Mouse (Mus musculus) heart, postnatal 10 days (tissue): ENCODE measurements around the gene Ppp1ca. TPM values are rescaled to one million over a fixed set of nuclear protein-coding genes. Genes with fewer than 3 reads are reported as not detected.

Source experiments
- DNase-seq, 2 experiments: peaks; one replicate each; pipeline ENCODE4 v3.0.0; 2021
- intact Hi-C: fragments of 180-260 bp; cut with DNase I; formaldehyde crosslinking; loops from one replicate; pipeline ENCODE4 v1.15.1; 2025
- total RNA-seq, 2 experiments: library from RNA; stranded (reverse); gene quantifications; 2 replicates each; pipeline ENCODE4 v1.2.3; 2021

Gene Ppp1ca
- total RNA-seq, 2 experiments from 2014 or later = 420 to 454 TPM

DNA sequence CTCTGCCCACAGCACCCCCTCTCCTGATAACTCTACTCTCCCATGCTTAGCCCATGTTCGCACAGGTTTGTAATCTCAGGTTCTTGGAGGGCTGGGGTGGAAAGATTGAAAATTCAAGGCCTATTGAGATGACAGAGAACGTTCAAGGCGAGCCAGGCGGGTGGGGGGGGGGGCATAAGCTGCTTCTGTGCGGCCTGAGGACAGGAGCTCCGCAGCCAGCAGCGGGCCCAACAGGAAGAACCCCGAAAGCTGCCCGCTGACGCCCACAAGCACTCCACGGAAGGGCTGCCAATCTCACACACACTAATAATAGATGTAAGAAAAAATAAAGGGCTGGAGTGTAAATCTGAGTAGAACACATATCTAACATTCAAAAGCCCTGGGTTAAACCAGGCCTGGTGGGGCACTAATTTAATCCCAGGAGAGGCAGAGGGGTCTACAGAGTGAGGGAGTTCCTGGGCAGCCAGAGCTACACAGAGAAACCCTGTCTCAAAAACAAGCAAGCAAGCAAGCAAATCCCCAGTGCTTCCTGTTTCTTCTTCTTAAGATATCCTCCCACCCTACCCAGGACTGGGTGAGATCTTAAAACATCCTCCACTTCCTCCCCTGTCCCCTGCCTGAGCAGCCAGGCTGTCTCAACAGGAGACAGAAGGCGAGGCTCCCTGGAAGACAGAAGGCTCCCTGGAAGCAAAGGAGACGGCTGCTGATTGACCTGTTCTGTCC is 11.9 kb downstream of the Ppp1ca start:
- intact Hi-C loops = loop anchor here (2.0 kb wide), 1 partner anchor 105 kb away; the partner anchor contains the start of gene Pitpnm1
- DNase-seq = peak in 1 of 2 experiments; percentile 24

DNA sequence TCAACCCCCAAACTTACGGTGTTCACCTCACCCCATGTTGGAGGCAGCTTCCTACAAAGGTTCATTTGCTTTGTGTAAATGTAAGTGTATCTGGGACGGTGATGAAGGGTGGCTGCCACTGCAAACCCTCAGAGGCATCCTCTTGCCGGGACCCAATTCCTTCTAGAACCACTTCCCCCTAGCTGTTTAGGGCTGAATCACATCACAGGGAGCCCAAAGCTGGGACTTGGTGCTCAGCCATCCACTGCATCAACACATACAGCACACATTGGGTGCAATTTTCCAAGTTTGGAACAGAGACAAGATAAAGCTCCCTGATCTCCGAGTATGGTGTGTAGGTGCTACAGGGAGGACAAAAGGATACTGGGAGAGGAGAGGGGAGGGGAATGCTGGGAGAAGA is 13.0 kb downstream of the Ppp1ca start:
- intact Hi-C loops = loop anchor here (5.0 kb wide), 1 partner anchor 102 kb away; the partner anchor contains the start of gene Grk2
- peak in 1 of 2 experiments; percentile 9 for DNase-seq

DNA sequence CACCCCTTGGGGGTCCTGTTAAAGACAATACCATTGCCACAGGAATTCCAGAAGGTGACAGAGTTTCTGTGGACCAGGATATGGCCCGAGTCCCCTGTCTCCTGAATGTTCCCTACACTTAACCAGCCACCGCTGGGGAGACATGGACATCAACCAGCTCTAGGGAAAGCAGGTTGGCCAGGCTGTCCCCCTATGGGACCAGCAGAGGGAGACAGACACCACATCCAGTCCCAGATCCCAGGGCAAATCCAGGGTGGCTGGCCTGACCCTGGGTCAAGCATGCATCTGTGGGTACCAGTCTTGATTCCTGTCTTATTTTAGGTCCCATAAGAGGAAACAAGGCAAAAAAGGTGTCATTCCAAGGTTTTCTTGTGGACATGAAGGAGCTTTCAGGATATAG is 15.1 kb downstream of the Ppp1ca start:
- intact Hi-C loops = loop anchor here (1.0 to 5.0 kb wide), 2 partner anchors 21 to 100 kb away; partner anchors contain the start of gene Grk2
- peak; percentile 81 to 85 for DNase-seq

DNA sequence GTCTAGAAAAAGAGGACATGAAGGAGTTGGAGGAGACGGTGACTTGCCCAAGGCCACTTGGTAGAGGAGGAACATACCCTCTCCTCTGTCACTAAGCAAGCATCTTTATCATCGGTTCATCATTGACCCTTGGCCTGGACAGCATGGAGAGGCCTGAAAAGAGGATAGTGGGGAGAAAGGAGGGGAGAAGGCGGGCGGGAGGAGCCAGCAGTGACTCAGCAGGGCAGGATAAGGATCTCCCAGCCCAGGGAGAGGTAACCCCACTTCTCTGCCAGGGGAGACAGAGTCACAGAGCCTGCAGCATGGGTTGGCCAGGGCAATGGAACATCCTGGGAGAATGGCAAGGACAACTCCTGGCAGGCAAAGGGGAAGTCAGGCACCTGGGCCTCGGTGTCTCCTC is 16.7 kb downstream of the Ppp1ca start:
- intact Hi-C loops = loop anchor here (5.0 kb wide), 1 partner anchor 99 kb away; the partner anchor contains the start of gene Grk2
- DNase-seq = no peak

DNA sequence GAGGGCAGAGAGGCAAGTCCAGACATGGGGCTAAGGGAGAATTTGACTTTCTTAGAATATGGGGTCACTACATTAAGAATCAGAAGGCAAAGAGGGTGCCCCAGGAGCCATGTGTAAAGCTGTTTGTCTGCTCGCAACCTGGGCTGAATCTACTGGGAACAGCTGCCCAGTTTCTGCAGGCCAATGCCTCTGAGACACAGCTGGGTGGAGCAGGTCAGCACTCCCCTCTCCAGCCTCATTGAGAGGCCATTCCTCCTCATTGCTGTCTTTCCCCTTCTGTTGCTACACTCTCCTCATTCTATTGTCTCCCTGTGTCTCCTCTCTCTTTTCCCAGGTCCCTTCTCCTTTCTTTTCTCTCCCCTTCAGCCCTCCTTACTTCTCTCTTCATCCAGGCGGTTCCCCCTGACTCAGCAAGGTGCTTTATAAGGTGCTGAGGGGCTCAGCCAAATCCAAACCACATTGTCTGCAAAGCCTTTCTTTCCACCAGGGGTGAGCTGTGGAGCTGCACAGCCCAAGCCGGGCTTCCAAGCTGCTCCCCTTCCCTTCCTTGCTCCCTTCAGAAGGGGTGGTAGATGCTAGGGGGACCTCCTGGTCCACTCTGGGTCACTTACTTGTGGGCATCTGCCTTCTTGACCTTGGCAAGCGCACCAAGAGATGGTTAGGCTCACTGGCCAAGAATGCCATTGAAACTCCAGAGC is 20.2 kb downstream of the Ppp1ca start:
- intact Hi-C loops = no loop called here

DNA sequence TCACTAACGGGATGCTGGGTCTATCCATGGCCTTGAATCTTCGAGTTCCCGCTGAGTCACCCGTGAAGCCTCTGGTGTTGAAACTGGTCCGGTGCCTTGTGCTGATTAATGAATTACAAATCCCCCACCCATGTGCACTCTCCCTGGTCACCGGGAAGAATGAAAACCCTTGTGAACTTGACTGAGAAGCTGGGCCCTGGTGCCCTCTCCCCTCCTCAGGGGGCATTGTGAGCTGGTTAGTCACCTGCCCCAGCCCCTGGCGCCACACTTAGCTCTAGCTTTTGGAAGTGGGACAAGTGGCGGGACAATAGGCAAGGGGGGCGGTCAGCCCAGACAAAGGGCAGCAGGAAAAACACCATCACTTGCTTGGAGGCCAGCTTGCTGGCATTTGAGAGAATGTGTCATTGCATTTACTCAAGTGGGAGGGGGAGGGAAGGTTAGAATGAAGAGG is 21.7 kb downstream of the Ppp1ca start:
- intact Hi-C loops = no loop called here
- DNase-seq = peak in 1 of 2 experiments; percentile 47

More for the DNA sequence above, 20.2 kb downstream of the Ppp1ca start:
- DNase-seq = no peak

DNA sequence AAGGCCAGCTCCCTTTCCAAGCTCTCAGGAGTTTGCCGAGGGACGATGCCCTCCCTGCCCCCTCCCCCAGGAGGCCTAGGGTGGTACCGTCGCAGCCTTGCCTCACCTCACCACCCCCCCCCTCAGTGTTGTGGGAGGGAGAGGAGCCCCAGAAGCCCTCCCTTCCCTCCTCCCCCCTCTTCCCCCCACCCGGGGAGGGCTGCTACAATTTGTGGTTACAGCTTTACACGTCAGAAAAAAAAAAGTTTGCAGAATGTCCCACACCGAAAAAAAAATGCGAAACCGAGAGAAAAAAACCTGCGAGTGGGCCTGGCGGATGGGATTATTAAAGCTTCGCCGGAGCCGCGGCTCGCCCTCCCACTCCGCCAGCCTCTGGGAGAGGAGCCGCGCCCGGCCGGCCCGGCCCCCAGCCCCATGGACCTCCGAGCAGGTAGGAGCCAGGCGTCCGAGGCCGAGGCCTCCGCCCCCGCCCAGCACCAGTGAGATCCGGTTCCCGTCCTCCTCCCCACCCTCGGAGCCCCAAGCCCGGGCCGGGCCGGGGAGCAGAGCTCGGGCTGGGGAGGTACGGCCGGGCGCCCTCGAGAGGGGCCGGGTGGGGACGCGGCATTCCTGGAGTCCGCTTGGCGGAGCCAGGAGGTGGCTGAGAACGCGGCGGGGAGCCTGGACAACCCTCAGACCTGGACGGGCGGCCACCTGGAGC is 22.4 kb downstream of the Ppp1ca start, which contains the start of the genes Clcf1 and AC109138.7:
Clcf1 (plus strand) TSS at position 168 of the 700 bp plus-strand sequence.
AC109138.7 (plus strand) TSS at position 287 of the 700 bp plus-strand sequence.
- intact Hi-C loops = no loop called here
- DNase-seq = peak; percentile 55 to 63

DNA sequence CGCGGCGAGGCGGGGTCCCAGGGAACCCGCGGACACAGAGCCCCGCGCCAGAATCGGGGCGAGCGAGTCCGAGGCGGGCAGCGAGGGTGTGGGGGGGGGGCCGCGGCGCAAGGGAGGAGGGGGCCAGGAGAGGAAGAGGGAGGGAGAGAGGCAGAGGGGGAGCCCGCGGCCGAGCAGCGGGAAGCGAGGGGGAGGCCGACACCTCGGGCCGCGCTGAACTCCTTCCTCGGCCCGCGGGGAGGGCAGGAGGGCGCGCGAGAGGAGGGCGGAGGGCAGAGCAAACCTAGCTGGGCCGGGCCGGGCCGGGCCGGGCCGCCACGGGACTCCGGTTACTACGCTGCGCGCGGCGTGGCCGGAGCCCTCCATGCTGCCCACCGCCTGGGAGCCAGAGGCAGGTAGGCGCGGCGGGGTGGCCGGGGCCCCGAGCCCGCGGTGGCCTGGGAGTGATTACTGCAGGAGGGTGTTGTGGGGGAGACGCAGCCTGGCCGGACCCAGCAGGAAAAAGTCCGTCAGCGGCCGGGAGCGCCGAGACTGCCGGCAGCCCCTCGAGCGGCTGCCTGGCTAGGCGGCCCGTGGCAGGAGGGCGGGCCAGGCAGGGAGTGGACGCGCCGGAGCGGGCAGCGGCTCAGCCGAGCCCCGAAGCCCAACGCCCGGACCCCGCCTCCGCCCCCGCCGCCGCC is 23.0 kb downstream of the Ppp1ca start:
- intact Hi-C loops = no loop called here

DNA sequence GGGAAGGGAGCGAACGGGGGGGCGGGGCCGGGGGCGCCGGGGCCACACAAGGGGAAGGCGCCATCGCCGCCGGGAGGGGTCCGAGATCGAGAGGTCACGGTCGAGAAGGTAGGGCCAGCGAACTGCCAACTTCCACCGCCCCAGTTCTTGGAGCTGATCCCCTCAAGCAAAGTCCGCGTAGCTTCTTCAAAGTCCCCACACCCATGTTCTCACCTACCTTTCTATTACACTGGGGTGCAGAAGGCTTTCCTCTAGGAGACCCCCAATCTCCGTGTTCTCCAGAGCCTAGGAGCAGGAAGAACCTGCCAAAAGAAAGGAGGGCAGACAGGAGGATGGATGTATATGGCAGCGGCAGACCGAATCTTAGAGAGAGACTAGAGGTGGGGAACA is 23.6 kb downstream of the Ppp1ca start:
- DNase-seq = no peak
- intact Hi-C loops = no loop called here

More for the DNA sequence above, 23.0 kb downstream of the Ppp1ca start:
- DNase-seq = peak; percentile 46 to 49

DNA sequence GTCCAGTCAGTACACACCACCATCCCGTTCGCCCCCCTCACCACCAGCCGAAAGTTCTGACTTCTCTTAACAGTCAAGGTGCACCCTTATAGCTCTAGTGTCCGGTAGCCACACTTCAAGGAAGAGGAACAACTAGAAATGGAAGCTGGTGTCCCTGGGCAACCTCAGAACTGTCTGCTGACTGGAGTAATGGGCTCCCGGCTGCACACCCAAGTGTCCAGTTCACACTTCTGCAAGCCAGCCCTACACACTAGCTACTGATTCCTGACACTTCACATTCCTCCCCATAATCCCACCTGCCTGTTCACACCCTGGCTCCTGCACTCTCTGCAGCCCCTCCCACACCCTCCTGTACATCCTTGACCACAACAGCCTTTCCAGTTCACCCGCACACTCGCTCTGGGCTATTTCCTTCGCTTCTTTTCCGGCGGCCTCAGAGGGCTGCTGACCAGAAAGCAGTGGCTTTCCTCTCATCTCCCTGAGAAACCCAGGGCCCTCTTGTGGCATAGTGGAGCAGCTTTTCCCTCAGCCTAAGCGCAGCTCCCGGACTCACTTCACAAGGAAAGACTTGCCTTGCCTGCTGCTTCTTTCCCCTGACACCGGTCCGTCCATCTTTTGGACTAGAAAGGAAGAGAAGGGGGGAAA is 24.3 kb downstream of the Ppp1ca start:
- peak; percentile 61 to 67 for DNase-seq
- intact Hi-C loops = no loop called here

DNA sequence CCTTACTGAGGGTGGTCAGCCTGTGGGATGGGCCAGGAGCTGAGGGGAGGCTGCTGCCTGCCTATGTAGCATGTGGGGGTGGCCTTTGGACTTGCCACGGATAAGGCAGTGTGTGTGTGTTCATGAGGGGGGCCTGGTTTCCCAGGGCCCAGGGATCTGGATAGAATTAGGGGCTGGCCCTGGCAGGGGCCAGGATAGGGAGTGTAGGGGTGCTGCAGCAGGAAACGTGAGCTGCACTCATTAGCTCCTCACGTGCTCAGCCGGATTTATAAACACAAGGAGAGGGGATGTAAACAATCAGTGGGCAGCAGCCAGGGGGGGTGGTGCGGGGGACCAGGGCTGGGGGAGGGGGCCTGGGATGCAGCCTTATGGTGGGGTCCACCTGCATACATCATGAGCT is 25.3 kb downstream of the Ppp1ca start:
- intact Hi-C loops = no loop called here
- DNase-seq = no peak

DNA sequence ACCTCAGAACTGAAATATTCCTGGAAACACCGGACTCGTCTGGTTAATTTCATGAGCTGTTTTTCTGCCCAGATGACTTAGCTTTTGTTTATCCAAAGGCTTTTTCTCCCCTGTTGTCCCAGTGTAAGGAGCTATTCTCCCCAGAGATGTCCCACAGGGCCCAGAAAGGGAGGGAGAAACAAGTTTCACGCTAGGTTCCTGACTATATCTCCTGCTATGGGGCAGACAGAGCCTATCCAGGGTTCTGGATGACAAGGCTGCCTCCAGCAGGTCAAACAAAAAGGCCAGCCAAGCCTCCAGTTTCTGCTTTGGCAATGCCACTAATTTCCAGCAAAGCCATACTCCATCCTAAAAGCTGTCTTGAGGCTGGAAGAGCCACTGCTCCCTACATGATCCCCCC is 26.0 kb downstream of the Ppp1ca start:
- intact Hi-C loops = no loop called here
- DNase-seq = no peak

DNA sequence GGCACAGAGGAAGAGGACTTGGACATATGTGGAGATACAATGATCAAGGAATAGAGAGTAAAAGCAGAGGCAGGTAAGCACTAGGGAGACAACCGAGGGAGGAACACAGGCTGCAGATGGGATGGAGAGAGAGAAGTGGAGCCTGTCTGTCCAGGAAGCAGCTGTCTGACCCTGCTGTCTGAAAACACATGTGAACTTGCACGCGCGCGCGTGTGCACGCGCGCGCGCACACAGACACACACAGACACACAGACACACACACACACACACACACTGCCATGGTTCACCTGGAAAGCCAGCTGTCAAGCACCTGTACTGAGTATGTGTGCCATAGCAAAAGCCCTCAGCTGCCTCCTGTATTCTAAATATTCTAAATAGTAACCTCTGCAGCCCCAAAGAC is 26.4 kb downstream of the Ppp1ca start:
- intact Hi-C loops = no loop called here
- no peak for DNase-seq

DNA sequence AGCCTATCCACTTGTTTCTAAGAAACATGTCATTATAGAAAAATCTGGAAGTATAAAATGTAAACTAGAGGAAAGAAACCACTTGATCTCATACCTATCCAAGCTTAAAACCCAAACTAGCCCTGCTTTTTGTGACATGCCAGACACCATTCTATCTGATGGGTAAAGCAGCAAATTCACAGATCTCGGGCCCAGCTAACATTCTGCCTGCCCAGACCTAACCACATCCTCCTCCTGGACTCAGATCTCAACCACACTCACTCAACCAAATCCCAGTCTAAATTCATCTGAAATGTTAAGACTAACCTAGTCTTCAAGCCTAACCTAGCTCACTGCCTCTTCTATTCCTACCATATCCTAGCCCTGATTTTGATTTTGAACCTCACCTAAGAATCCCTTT is 26.9 kb downstream of the Ppp1ca start:
- no peak for DNase-seq
- intact Hi-C loops = no loop called here

DNA sequence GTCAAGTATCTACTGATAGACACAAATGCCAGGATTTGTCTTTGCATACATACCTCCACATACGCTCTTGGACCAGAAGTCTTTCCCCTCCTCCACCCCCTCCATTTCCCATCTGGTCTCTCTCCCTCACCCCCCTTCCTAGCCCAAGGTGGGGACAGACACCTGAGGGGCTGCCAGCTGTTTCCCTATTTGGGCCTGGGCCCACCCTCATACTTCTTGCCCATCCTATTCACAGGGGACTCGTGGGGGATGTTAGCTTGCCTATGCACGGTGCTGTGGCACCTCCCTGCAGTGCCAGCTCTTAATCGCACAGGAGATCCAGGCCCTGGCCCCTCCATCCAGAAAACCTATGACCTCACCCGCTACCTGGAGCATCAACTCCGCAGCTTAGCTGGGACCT is 28.1 kb downstream of the Ppp1ca start:
- intact Hi-C loops = no loop called here
- no peak for DNase-seq

DNA sequence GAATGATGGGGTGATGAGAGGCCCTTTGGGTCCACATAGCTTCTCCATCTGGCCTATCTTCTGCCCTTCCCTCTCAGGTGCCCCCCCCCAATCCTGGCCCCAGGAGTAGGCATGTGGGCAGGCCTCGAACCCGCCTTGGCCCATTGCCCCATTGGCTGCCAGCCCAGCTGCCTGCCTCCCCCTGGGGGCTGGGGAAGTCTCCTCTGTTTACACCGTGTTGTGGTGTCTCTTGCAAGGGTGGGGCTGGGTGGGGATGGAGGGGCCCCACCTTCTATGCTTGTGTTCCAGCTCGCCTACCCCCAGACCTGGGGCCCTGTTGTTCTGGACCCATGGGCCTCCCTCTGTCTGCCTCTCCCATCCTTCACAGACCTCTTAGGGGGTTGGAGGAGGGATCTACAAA is 28.6 kb downstream of the Ppp1ca start:
- intact Hi-C loops = no loop called here
- DNase-seq = peak in 1 of 2 experiments; percentile 10

DNA sequence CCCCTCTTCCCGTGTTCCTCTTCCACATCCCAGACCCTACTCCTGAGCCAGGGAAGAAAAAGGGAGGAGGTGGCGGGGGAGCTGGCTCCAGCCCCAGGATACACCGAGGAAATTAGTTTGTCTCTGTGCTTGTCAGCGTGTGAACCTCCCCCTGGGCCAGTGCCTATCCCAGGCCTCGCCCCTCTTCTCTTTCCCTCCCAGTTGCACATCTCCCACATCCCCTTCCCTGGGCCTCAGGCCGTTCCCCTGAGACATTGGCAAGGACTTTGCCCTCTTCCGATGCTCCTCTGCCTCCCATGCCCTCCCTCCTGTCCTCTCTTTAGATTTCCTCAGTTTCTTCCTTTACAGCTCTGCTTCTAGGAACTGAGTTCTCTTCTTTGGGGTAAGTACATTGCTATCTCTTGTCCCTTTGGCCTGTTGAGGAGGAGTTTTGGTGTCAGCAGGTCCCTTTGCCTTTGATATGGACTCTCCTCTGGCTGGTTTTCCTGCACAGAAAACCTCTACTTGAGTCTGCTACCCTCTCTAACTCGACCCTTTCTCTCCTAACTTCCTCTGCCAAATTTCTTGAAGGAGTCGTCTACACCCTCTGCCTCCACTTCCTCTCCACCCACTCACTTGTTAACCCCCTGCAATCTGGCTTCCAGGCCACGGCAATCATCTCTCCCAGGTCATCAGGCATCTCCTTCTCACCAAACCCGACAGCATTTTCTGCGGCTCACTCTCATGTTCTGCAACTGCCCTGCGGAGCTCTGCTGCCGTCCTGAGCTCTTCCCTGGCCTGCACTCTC is 29.3 kb downstream of the Ppp1ca start:
- intact Hi-C loops = no loop called here
- peak; percentile 45 to 47 for DNase-seq

DNA sequence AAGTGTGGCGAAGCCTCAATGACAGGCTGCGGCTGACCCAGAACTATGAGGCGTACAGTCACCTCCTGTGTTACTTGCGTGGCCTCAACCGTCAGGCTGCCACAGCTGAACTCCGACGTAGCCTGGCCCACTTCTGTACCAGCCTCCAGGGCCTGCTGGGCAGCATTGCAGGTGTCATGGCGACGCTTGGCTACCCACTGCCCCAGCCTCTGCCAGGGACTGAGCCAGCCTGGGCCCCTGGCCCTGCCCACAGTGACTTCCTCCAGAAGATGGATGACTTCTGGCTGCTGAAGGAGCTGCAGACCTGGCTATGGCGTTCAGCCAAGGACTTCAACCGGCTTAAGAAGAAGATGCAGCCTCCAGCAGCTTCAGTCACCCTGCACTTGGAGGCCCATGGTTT is 30.3 kb downstream of the Ppp1ca start:
- intact Hi-C loops = no loop called here
- DNase-seq = no peak

DNA sequence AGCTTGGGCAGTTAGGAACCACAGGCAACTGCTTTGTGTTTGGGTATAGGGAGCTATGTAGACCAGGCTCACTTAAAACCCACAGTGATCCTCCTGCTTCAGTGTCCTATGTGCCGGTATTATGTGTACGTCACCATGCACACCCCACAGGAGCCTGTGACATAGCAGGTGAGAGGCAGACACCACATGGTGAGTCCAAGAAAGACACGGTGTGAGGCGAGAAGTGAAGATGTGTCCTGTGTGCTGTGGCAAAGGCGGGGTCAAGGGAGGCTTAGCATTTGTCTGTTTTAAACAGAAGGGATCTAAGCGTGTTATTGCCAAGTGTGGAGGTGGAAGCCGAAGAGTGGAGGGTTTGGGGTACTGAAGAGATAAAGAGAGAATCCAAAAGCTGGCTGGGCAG is 34.9 kb downstream of the Ppp1ca start:
- no peak for DNase-seq
- intact Hi-C loops = loop anchor here (5.0 kb wide), 1 partner anchor 209 kb away; no protein-coding TSS in a partner anchor
